Mouse (Mus musculus) midbrain, embryonic 13.5 days (tissue): ENCODE measurements around the gene Myoz2. TPM values are rescaled to one million over a fixed set of nuclear protein-coding genes. Genes with fewer than 3 reads are reported as not detected.

ENCODE experiments used
- ATAC-seq: fragments of 200-750 bp; cut with Nextera tagmentation; 2 replicates; pipeline ENCODE4 v1.8.0; 2017; ENCODE audit warnings: mild to moderate bottlenecking, moderate TSS enrichment, moderate library complexity
- H3K27ac ChIP-seq: fragments of 300-500 bp; sonication (generic); 2 replicates; pipeline ENCODE4 v1.5.1; 2015; ENCODE audit warnings: inconsistent platforms, mild to moderate bottlenecking, moderate library complexity
- H3K27me3 ChIP-seq: fragments of 300-500 bp; sonication (generic); 2 replicates; pipeline ENCODE4 v1.6.1; 2015; ENCODE audit warnings: mild to moderate bottlenecking, inconsistent platforms
- H3K36me3 ChIP-seq: fragments of 300-500 bp; sonication (generic); 2 replicates; pipeline ENCODE4 v1.6.1; 2015; ENCODE audit warnings: mild to moderate bottlenecking, inconsistent platforms
- H3K4me1 ChIP-seq: fragments of 300-500 bp; sonication (generic); replicated peaks from 2 replicates; pipeline ENCODE4 v1.6.1; 2015; ENCODE audit warnings: inconsistent platforms
- H3K4me2 ChIP-seq: fragments of 300-500 bp; sonication (generic); replicated peaks from 2 replicates; pipeline ENCODE4 v1.6.1; 2015; ENCODE audit warnings: moderate library complexity, mild to moderate bottlenecking, inconsistent platforms
- H3K4me3 ChIP-seq: fragments of 300-500 bp; sonication (generic); replicated peaks from 2 replicates; pipeline ENCODE4 v1.5.1; 2015; ENCODE audit warnings: mild to moderate bottlenecking, inconsistent platforms
- H3K9ac ChIP-seq: fragments of 300-500 bp; sonication (generic); replicated peaks from 2 replicates; pipeline ENCODE4 v1.6.1; 2015; ENCODE audit warnings: mild to moderate bottlenecking, inconsistent platforms
- H3K9me3 ChIP-seq: fragments of 300-500 bp; sonication (generic); 2 replicates; pipeline ENCODE4 v1.6.1; 2016; ENCODE audit warnings: mild to moderate bottlenecking, inconsistent platforms
- WGBS: fragments of 180-500 bp; shearing (Covaris S2); methylation state at CpG from one replicate; pipeline ENCODE4 v1.1.7; 2015; 5-methylcytosine and 5-hydroxymethylcytosine counted together
- microRNA-seq: library from miRNA; unstranded; fragments of <30 nt; microRNA quantifications from one replicate; pipeline ENCODE4, GENCODE M21; 2016
- polyA plus RNA-seq: library from polyadenylated mRNA; unstranded; fragments of >200 nt; fragmentation: Nextera tagmentation; extraction: Ambion mirVana; gene quantifications from 2 replicates; pipeline ENCODE4 v1.2.1, GENCODE M21; 2015

Myoz2 gene
- polyA plus RNA-seq, 1 experiment from 2014 or later: not detected

GRCm38 (mm10) chr3:122968391-122968790 is 66.4 kb downstream of the Myoz2 start:
- WGBS: 94% methylated on average over 9 of the region's 9 CpGs
- no peaks in the 10 kb centered on the region for H3K27me3 ChIP-seq

GRCm38 (mm10) chr3:122964301-122964700 is 70.5 kb downstream of the Myoz2 start:
- H3K4me1 ChIP-seq: no peaks in the 10 kb centered on the region
- H3K9me3 ChIP-seq: no peaks in the 10 kb centered on the region
- 93% methylated on average over 5 of the region's 5 CpGs for WGBS
- H3K36me3 ChIP-seq: 0 out of 2 replicates have a peak, but pooled peaks cover 6% of the 10 kb centered on the region
- H3K9ac ChIP-seq: no peak overlapping the region
- ATAC-seq: no peak
- H3K4me2 ChIP-seq: no peak overlapping the region
- H3K27me3 ChIP-seq: no peaks in the 10 kb centered on the region
- H3K4me3 ChIP-seq: no peak overlapping the region
- no peak overlapping the region for H3K27ac ChIP-seq

More at GRCm38 (mm10) chr3:122968391-122968790, 66.4 kb downstream of the Myoz2 start:
- H3K4me2 ChIP-seq: no peak overlapping the region
- no peaks in the 10 kb centered on the region for H3K9me3 ChIP-seq
- 0 out of 2 replicates have a peak, but pooled peaks cover 6% of the 10 kb centered on the region for H3K36me3 ChIP-seq
- H3K4me1 ChIP-seq: no peaks in the 10 kb centered on the region
- no peak overlapping the region for H3K4me3 ChIP-seq
- no peak overlapping the region for H3K9ac ChIP-seq
- H3K27ac ChIP-seq: no peak overlapping the region
- no peak for ATAC-seq

Small RNA genes within 50 kb of the gene (microRNA-seq; reads per million reads assigned to microRNA genes)
- not detected for gene Gm22066

Other genes with a start within 250 kb of the Myoz2 start
- gene Fabp2, start 139.9 kb downstream of the Myoz2 start, polyA plus RNA-seq: 0.98 TPM in 1 of 2 replicates, not detected in the other
- not detected in 2 replicates for gene Gm10959, start 115.7 kb downstream of the Myoz2 start, polyA plus RNA-seq
- 81.8 and 91.8 TPM in 2 replicates for gene 1810037I17Rik, start 110.8 kb downstream of the Myoz2 start, polyA plus RNA-seq
- 6.3 and 7.0 TPM in 2 replicates for gene Usp53, start 50.5 kb downstream of the Myoz2 start, polyA plus RNA-seq
- gene Synpo2, start 201.1 kb upstream of the Myoz2 start, polyA plus RNA-seq: 1.5 and 2.0 TPM in 2 replicates
- 8.4 and 8.5 TPM in 2 replicates for gene Sec24d, start 232.4 kb upstream of the Myoz2 start, polyA plus RNA-seq